Mouse (Mus musculus): ENCODE measurements at regions not wholly inside any gene's neighbourhood (a gene's known extent, or its start where the extent isn't known, plus 50 kb on each side); places are given as distances from the start of the nearest gene placed in this dataset.

- no peak overlapping the region for H3K4me2 ChIP-seq (ENCODE audit: low read length)
- H3K9me3 ChIP-seq (ENCODE audit: control insufficient read depth, low read length): no peaks in the 10 kb centered on the region
- H3K4me3 ChIP-seq (replicated peaks; ENCODE audit: low read depth, low read length): no peak overlapping the region
- no peak overlapping the region for H3K9ac ChIP-seq (replicated peaks; ENCODE audit: low read length)
- H3K27ac ChIP-seq (replicated peaks; ENCODE audit: low read depth, low read length): no peak overlapping the region
- no peaks in the 10 kb centered on the region for H3K4me1 ChIP-seq (ENCODE audit: control insufficient read depth, insufficient read depth, low read length)
- H3K27me3 ChIP-seq (ENCODE audit: control insufficient read depth, insufficient read depth, low read length): no peaks in the 10 kb centered on the region
- ATAC-seq (ENCODE audit: low FRiP score, low TSS enrichment): no peak
- H3K36me3 ChIP-seq (ENCODE audit: control insufficient read depth, insufficient read depth, low read length): no peaks in the 10 kb centered on the region
- no peak for DNase-seq
Observed at GRCm38 (mm10) chr13:34446806-34447205, 101.8 kb upstream of the Slc22a23 start.

DNA sequence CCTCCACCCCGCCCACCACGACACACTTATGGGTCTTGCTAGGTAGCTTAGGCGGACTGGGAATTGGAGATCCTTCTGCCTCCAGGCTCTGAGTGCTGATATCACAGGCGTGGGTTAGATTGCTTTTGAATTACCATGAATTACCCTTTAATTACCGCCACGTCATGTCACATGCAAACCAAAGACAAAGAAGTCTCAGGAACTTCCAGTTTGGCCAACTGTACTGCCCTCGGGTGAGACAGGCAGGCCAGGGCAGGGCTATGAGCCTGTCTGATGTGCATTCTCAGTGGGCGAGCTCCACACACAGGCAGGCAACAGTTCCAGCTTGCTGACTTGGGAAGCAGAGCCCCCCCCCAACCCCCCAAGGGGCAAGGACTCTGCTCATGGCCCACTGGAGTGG lies 101.3 kb upstream of the Slc22a23 start:
- no peaks in the 10 kb centered on the region for H3K27me3 ChIP-seq (ENCODE audit: control insufficient read depth, insufficient read depth, low read length)
- no peak overlapping the region for H3K9ac ChIP-seq (replicated peaks; ENCODE audit: low read length)
- no peaks in the 10 kb centered on the region for H3K9me3 ChIP-seq (ENCODE audit: control insufficient read depth, low read length)
- no peak for ATAC-seq (ENCODE audit: low FRiP score, low TSS enrichment)
- no peaks in the 10 kb centered on the region for H3K4me1 ChIP-seq (ENCODE audit: control insufficient read depth, insufficient read depth, low read length)
- DNase-seq: no peak
- H3K4me2 ChIP-seq (ENCODE audit: low read length): no peak overlapping the region
- H3K4me3 ChIP-seq (replicated peaks; ENCODE audit: low read depth, low read length): no peak overlapping the region
- H3K27ac ChIP-seq (replicated peaks; ENCODE audit: low read depth, low read length): no peak overlapping the region
- H3K36me3 ChIP-seq (ENCODE audit: control insufficient read depth, insufficient read depth, low read length): no peaks in the 10 kb centered on the region
- 74% methylated on average over 8 of the region's 8 CpGs for WGBS

GRCm38 (mm10) chr13:34441347-34441746 lies 96.4 kb upstream of the Slc22a23 start:
- Histone ChIP-seq H3K9me3 (ENCODE audit: control insufficient read depth, low read length) (no peaks in the 10 kb centered on the region), H3K27me3 (ENCODE audit: control insufficient read depth, insufficient read depth, low read length) (no peaks in the 10 kb centered on the region), H3K4me3 (replicated peaks; ENCODE audit: low read depth, low read length) (no peak overlapping the region), H3K36me3 (ENCODE audit: control insufficient read depth, insufficient read depth, low read length) (no peaks in the 10 kb centered on the region), H3K27ac (replicated peaks; ENCODE audit: low read depth, low read length) (no peak overlapping the region), H3K4me2 (ENCODE audit: low read length) (no peak overlapping the region), H3K4me1 (ENCODE audit: control insufficient read depth, insufficient read depth, low read length) (no peaks in the 10 kb centered on the region), H3K9ac (replicated peaks; ENCODE audit: low read length) (no peak overlapping the region)
- ATAC-seq (ENCODE audit: low FRiP score, low TSS enrichment) (no peak), DNase-seq (no peak)
- 29% methylated on average over 1 of the region's 1 CpGs for WGBS

DNA sequence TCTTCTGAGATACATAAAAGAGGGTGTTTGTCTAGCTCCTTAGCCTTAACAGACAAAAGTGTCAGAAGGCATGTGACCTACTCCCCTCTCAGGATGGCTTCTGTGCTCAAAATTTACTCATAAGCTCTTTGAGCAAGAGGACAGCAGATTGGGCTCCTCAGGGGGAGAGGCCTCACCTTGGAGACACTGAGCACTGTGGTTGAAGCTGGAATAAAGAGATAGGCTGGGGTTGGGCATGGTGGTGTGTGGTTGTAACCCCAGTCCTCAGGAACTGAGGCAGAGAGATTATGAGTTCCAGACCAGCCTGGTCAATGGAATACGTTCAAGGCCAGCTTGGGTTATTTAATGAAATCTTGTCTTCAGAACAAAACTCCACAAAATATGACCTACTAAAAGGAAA lies 82.5 kb upstream of the Slc22a23 start:
- Histone ChIP-seq H3K4me2 (ENCODE audit: low read length) (no peak overlapping the region), H3K4me1 (ENCODE audit: control insufficient read depth, insufficient read depth, low read length) (no peaks in the 10 kb centered on the region), H3K9ac (replicated peaks; ENCODE audit: low read length) (no peak overlapping the region), H3K4me3 (replicated peaks; ENCODE audit: low read depth, low read length) (no peak overlapping the region), H3K36me3 (ENCODE audit: control insufficient read depth, insufficient read depth, low read length) (no peaks in the 10 kb centered on the region), H3K9me3 (ENCODE audit: control insufficient read depth, low read length) (no peaks in the 10 kb centered on the region), H3K27me3 (ENCODE audit: control insufficient read depth, insufficient read depth, low read length) (no peaks in the 10 kb centered on the region), H3K27ac (replicated peaks; ENCODE audit: low read depth, low read length) (no peak overlapping the region)
- DNase-seq: no peak
- WGBS: 91% methylated on average over 1 of the region's 1 CpGs
- ATAC-seq (ENCODE audit: low FRiP score, low TSS enrichment): no peak

DNA sequence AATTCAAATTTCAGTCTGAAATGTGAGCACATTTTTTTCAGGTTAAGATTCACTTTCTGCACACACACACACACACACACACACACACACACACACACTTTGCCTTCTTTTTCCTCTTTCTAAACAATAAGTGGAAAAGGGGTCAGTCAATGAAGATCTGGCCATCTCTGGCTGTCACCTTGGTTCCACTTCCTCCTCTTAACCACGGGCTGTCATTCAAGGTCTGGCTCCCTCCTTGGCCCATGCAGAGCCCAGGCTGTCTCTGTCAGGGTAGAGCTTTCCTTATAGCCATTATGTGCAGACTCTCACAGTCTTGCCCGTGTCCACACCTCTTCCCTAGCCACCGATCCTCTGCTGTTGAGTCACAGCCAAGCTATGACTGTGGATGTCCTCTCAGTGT lies 79.9 kb upstream of the Slc22a23 start:
- Histone ChIP-seq H3K36me3 (ENCODE audit: control insufficient read depth, insufficient read depth, low read length) (no peaks in the 10 kb centered on the region), H3K4me3 (replicated peaks; ENCODE audit: low read depth, low read length) (no peak overlapping the region), H3K9me3 (ENCODE audit: control insufficient read depth, low read length) (no peaks in the 10 kb centered on the region), H3K27me3 (ENCODE audit: control insufficient read depth, insufficient read depth, low read length) (no peaks in the 10 kb centered on the region), H3K9ac (replicated peaks; ENCODE audit: low read length) (no peak overlapping the region), H3K4me2 (ENCODE audit: low read length) (no peak overlapping the region), H3K27ac (replicated peaks; ENCODE audit: low read depth, low read length) (no peak overlapping the region), H3K4me1 (ENCODE audit: control insufficient read depth, insufficient read depth, low read length) (no peaks in the 10 kb centered on the region)
- ATAC-seq (ENCODE audit: low FRiP score, low TSS enrichment): no peak
- WGBS: 87% methylated on average over 3 of the region's 3 CpGs
- no peak for DNase-seq

DNA sequence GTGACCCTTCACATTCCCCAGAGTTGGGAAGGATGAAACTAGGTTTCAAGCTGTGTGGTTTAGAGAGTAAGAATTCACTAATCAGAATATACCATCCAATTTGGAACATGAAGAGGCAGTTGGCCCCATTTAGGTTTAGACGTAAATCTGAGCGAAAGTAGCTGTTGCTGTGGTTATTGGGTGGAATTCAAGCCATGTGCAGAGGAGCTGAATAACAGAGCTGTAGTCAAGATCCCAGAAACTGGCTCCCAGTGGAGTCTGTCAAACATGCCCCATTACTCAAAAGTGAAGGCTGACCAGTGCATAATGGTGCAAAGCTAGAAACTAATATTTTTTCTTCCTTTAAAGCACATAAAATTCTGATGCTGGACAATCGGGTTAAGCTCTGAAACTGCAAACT lies 76.7 kb upstream of the Slc22a23 start:
- 74% methylated on average over 3 of the region's 3 CpGs for WGBS
- DNase-seq: no peak
- Histone ChIP-seq H3K36me3 (ENCODE audit: control insufficient read depth, insufficient read depth, low read length) (no peaks in the 10 kb centered on the region), H3K27me3 (ENCODE audit: control insufficient read depth, insufficient read depth, low read length) (no peaks in the 10 kb centered on the region), H3K9me3 (ENCODE audit: control insufficient read depth, low read length) (no peaks in the 10 kb centered on the region), H3K27ac (replicated peaks; ENCODE audit: low read depth, low read length) (no peak overlapping the region), H3K4me1 (ENCODE audit: control insufficient read depth, insufficient read depth, low read length) (no peaks in the 10 kb centered on the region), H3K9ac (replicated peaks; ENCODE audit: low read length) (no peak overlapping the region), H3K4me3 (replicated peaks; ENCODE audit: low read depth, low read length) (no peak overlapping the region), H3K4me2 (ENCODE audit: low read length) (no peak overlapping the region)
- ATAC-seq (ENCODE audit: low FRiP score, low TSS enrichment): no peak

- no peak overlapping the region for H3K4me2 ChIP-seq (ENCODE audit: low read length)
- no peak overlapping the region for H3K4me3 ChIP-seq (replicated peaks; ENCODE audit: low read depth, low read length)
- no peak overlapping the region for H3K27ac ChIP-seq (replicated peaks; ENCODE audit: low read depth, low read length)
- no peak for DNase-seq
- no peak for ATAC-seq (ENCODE audit: low FRiP score, low TSS enrichment)
- H3K27me3 ChIP-seq (ENCODE audit: control insufficient read depth, insufficient read depth, low read length): no peaks in the 10 kb centered on the region
- H3K9ac ChIP-seq (replicated peaks; ENCODE audit: low read length): no peak overlapping the region
- H3K4me1 ChIP-seq (ENCODE audit: control insufficient read depth, insufficient read depth, low read length): no peaks in the 10 kb centered on the region
- no peaks in the 10 kb centered on the region for H3K36me3 ChIP-seq (ENCODE audit: control insufficient read depth, insufficient read depth, low read length)
- WGBS: 70% methylated on average over 8 of the region's 8 CpGs
- no peaks in the 10 kb centered on the region for H3K9me3 ChIP-seq (ENCODE audit: control insufficient read depth, low read length)
Observed at GRCm38 (mm10) chr13:34420341-34421156, 75.6 kb upstream of the Slc22a23 start.

DNA sequence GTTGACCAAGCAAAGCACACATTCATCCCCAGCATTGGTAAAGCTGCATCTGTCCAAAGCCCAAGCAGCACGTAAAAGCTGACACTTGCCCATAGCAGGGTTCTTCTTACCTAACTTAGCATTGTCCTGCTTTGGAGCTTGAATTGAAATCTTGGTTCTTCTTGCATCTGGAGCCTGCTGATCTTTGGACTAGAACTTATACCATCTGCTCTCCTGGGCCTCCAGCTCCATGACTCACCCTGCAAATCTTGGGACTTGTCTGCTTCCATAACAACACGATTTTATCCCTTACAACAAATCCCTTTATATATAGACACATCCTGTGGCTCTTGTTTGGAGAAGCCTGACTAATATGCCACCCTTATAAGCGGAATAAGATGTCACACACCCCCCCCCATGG lies 74.1 kb upstream of the Slc22a23 start:
- DNase-seq: no peak
- H3K4me2 ChIP-seq (ENCODE audit: low read length): no peak overlapping the region
- no peak overlapping the region for H3K4me3 ChIP-seq (replicated peaks; ENCODE audit: low read depth, low read length)
- H3K9ac ChIP-seq (replicated peaks; ENCODE audit: low read length): no peak overlapping the region
- no peaks in the 10 kb centered on the region for H3K27me3 ChIP-seq (ENCODE audit: control insufficient read depth, insufficient read depth, low read length)
- H3K36me3 ChIP-seq (ENCODE audit: control insufficient read depth, insufficient read depth, low read length): no peaks in the 10 kb centered on the region
- no peaks in the 10 kb centered on the region for H3K9me3 ChIP-seq (ENCODE audit: control insufficient read depth, low read length)
- no peaks in the 10 kb centered on the region for H3K4me1 ChIP-seq (ENCODE audit: control insufficient read depth, insufficient read depth, low read length)
- 80% methylated on average over 3 of the region's 3 CpGs for WGBS
- no peak for ATAC-seq (ENCODE audit: low FRiP score, low TSS enrichment)
- no peak overlapping the region for H3K27ac ChIP-seq (replicated peaks; ENCODE audit: low read depth, low read length)

GRCm38 (mm10) chr13:34416603-34417002 lies 71.6 kb upstream of the Slc22a23 start:
- 75% methylated on average over 2 of the region's 2 CpGs for WGBS
- Histone ChIP-seq H3K9ac (replicated peaks; ENCODE audit: low read length) (no peak overlapping the region), H3K4me2 (ENCODE audit: low read length) (no peak overlapping the region), H3K27me3 (ENCODE audit: control insufficient read depth, insufficient read depth, low read length) (no peaks in the 10 kb centered on the region), H3K9me3 (ENCODE audit: control insufficient read depth, low read length) (no peaks in the 10 kb centered on the region), H3K27ac (replicated peaks; ENCODE audit: low read depth, low read length) (no peak overlapping the region), H3K4me3 (replicated peaks; ENCODE audit: low read depth, low read length) (no peak overlapping the region), H3K36me3 (ENCODE audit: control insufficient read depth, insufficient read depth, low read length) (no peaks in the 10 kb centered on the region), H3K4me1 (ENCODE audit: control insufficient read depth, insufficient read depth, low read length) (no peaks in the 10 kb centered on the region)
- DNase-seq (no peak), ATAC-seq (ENCODE audit: low FRiP score, low TSS enrichment) (no peak)

Measured in midbrain, embryonic 14.5 days (tissue).